Mouse (Mus musculus) heart, adult 8-10 months (tissue): ENCODE measurements at regions not wholly inside any gene's neighbourhood (a gene's known extent, or its start where the extent isn't known, plus 50 kb on each side); places are given as distances from the start of the nearest gene placed in this dataset.

Experiments used
- DNase-seq: peaks from one replicate; pipeline ENCODE4 v3.0.0; 2022; ENCODE audit warnings: low spot score

- DNase-seq: no peak
Observed at GRCm38 (mm10) chr3:34522054-34522684, 128.0 kb upstream of the Sox2 start.

DNA sequence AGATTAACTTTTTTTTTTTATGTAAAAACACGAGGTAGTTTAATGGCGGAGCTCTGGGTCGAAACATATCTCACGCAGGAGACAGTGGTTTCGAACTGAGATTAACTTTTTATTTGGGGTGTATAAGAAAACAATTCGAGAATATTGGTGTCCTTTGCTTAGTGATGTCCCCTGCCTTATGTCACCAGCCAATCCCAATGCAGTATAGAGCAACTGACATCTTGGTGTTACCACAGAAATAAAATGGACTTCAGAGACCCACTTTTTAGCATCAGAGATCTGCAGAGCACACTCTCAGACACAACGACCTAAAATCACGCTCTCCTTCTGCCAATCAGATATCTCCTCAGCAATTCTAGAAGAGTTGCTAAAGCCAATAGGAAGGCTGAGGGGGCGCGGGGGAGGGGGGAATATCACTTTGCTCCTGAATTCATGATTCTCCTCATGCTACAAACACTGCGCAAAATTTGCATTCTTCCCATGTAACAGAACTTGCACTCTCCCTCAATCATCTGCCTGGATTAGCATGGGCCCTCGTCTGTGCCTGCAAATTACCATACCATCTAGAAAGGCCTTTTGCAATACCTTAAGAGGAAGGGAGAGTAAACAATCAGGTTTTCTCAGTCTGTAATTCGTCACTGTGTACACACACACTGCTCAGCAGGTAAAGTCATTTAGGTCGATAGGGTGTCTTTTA, 128.7 kb upstream of the Sox2 start:
- no peak for DNase-seq

GRCm38 (mm10) chr3:34512503-34513145, 137.6 kb upstream of the Sox2 start:
- DNase-seq: no peak

GRCm38 (mm10) chr3:34510723-34511122, 139.5 kb upstream of the Sox2 start:
- DNase-seq: no peak

GRCm38 (mm10) chr3:34509160-34509559, 141.0 kb upstream of the Sox2 start:
- DNase-seq: no peak

DNA sequence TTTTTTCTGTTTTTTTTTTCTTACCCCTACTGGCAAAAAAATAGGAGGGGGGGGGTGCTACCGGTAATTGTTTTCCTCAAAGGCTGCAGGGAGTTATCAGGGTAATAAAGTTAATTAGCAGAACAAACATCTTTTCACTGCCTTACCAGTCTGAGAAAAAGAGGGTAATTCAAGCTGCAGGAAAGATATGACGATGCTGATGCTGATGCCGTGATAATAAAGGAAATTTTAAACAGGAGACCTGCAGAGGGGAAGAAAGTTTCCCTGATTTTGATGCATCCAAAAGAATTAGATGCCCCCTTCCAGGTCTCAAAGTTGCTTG, 145.7 kb upstream of the Sox2 start:
- no peak for DNase-seq

DNA sequence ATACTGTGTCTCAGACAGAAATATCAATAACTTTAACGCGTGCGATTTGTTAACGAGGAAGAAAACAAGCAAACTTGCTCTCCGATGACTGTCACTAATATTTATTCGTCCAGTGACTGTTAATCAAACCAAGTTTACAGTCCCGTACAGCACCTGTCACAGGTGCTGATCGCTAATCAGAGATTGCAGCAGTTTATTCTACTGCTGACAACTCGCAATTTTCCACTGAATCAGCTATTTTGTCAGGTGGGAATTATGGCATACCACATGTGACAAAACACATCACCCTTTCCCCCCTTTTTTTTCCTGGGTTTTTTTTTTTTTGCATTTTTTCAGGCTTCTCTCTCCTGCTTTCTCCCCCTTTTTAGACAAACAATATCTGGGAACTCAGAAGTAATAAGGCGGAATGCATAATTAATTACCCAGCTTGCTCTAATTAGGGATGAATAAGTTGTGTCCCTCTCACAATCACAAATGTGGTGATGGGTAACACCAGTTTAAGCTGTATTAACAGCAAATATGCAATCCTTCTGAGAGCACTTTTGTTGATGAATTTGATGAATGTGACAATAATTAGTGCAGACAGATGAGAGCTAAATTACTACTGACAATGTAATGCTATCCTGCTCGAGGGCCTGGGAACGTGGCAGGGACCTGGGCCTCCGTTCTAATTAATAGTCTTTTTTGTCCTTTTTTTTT, 146.2 kb upstream of the Sox2 start:
- no peak for DNase-seq

DNA sequence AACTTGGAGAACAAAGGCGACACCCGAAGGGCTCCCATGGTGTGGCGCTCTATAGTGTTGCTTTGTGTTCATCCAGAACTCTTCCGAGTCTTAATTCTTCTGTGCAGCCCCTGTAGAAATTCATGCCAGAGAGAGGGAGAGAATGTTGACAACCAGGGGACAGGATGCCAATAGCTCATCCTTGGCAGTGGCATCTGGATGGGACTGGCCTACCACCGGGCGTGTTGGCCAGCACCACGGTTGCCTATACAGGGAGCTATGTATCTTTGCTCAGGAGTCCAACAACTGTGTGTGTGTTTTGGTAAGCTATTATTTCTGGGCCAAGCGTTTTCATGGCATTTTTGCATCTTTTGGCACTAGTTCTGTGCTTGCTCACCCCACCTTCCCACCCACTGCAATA, 153.4 kb upstream of the Sox2 start:
- no peak for DNase-seq

- no peak for DNase-seq
Observed at GRCm38 (mm10) chr3:34495615-34496014, 154.6 kb upstream of the Sox2 start.

- no peak for DNase-seq
Observed at GRCm38 (mm10) chr3:34493921-34494320, 156.3 kb upstream of the Sox2 start.

DNA sequence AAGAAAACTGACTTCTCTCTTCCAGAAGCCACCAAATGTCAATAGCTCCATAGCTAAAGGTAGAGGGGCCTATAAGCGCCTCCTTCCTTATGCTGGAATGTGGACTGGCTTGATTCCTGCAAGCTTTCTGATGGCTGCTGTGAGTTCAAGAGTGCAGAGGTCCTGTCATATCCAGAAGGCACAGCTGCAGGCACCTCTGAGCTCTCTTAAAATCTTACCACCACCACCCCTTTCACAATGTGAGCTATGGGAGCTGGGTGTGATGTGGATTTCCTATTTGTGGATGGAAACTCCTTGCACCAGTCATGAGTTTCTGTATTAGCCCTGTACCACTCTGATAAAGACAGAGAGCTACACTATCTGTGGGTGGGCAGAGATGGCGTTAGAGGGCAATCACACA, 161.2 kb upstream of the Sox2 start:
- DNase-seq: no peak

DNA sequence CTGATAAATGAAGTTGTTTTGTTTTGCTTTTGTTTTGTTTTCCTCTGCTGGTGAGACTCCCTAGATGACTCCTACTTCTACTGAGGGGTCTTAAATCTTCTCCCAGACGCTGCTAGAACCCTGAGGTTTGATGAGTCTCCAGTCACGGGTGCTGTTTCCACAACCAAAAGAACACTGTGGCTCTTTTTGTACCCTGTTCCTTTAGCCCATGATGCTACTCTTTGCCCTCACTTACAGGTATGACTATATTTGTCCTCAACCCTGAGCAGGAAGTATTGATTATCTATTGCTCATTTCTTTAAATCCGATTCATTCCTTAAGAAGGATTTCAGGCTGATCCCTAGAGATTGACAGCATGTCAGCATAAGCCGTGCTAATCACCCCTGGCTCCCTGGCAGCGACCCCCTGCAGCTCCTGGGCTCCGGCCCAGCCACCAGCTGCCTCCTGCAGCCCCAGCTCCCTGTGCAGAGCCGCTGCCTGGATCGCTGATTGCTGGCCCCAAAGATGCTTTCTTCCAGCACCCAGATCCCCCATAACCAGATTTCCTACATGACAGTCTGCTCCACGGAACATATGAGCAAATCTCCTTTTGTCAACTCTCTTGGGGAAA, 163.7 kb upstream of the Sox2 start:
- no peak for DNase-seq

- DNase-seq: no peak
Observed at GRCm38 (mm10) chr3:34485345-34486223, 164.6 kb upstream of the Sox2 start.

DNA sequence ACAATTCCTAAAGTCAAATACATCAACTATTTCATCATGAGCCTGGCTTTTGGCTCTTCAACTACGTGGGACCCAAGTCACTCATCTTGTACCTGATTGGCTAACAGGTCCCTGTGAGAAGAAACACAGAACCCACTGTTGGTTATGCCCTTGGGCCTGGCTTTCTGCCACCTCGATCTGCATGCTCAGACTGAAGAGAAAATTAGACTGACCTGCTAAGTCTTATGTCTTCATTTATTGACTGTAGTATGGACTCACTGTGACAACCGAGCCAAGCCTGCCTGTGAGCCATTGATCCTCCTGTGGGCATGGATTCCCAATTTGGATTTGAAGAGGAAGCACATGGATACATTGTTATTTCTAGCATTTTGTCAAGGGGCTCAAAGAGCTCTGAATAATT, 166.3 kb upstream of the Sox2 start:
- no peak for DNase-seq

DNA sequence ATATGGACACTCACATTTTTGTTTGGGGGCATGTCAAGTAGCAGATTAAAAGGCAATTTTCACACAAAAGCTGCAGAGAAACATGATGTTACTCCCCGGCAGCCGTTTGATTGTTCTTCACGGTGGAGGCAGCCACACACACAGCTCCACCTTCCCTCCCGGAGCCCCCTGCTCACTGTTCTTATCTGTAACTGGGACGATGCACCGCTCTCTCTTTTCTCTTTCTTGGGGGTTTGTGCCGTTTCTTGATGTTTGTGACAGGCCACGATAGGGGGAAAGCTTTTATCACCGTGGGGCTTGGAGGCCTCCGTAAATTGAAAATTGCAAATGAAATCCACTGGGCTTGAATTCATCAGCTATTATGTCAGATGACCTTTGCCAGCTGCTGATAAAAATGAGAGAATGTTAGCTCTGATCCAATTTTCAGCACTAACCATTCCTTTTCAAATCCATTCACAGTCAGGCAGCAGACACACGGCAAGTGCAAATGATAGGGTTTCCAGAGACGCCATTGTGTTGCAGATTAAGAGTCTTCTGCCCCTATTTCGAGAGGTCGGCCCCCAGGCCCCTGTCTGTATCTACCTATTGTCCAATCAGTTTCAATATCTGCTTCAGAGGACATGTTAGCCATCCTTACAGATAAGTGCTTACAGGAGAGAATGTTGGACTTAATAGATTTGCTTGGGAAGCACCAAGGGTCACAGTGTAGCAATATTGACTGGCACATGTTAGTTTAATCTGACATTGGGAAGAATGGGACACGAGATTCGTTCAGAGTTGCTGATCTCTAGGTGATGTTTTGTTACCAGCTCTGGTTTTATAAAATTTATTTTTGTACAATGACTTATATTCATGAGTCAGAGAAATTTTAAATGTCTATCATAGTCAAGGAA, 168.1 kb upstream of the Sox2 start:
- no peak for DNase-seq

- DNase-seq: no peak
Observed at GRCm38 (mm10) chr3:34481314-34481713, 168.9 kb upstream of the Sox2 start.

GRCm38 (mm10) chr3:34474126-34474525, 176.1 kb upstream of the Sox2 start:
- DNase-seq: no peak

DNA sequence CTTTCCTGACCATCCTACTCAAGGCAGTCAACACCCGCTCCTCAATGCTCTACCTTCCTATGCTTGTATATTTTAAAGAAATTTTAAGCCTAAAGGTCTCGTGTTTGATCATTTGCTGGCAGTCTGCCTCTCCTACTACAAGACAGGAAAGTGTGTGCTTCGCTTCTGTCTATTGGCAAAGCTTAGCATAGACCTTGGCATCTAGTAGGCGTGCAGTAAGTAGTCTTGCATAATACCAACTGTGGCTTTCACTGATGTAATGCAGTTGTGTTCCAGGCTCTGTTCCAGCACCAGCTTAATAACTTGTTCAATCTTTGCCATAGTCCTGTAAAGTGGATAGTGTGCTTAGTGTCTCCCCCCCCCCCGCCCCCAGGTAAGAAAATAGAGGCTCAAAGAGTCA, 179.5 kb upstream of the Sox2 start:
- DNase-seq: no peak

DNA sequence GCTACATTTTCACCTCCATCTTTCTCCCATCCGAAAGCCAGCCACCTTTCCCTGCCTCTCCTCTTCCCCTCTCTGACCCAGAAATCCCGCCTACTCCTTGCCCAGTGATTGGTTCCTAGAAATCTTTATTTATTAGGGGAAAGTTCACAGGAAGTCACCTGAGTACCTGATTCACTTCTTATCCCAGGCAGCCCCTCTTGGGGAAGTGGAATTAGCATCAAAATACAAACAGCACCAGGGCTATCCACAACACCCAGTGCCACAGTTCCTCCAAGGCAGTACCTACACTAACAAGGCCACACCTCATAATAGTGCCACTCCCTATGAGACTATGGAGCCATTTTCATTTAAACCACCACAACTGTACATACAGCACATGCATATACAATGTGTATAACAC, 180.3 kb upstream of the Sox2 start:
- DNase-seq: no peak

DNA sequence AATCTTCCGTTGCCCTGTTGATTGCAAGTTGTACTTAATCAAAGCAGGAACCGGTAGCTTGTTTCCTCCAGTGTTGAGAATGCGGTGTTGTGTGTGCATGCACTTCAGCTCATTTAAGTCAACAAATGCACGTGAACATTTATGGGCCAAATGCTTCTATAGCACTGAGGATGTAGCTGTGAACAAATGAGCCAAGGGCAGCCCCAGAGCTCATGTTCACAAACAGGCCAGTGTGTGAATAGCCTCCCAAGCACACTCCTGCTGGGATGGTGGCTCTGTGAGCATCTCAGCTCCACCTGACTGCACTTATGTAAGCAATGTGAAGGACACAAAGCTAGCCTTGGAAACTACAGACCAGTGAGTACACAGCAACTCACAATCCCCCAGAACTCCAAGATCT, 183.9 kb upstream of the Sox2 start:
- no peak for DNase-seq
